Mouse (Mus musculus) embryo, embryonic 10 days (tissue): ENCODE results near the gene Frat2.
A peak's percentile ranks its signal among the peaks of the same experiment; 100 is the strongest.
"Not testable (repeated sequence)": the region's sequence is repeated elsewhere in the genome, so short reads cannot be mapped to it uniquely, and the experiment has no call there.

Experiments
- DNase-seq: peaks from one replicate; pipeline ENCODE4 v3.0.0-alpha.2; 2015; ENCODE audit warnings: low spot score

The Frat2 gene

GRCm38 (mm10) chr19:41847992-41848851 lies at the start of gene Frat2:
Gene Frat2, minus strand, starts transcription at chr19:41848132.
- DNase-seq, result peak; percentile 94

- DNase-seq, result no peak
Measured at GRCm38 (mm10) chr19:41896319-41896711, 48.4 kb upstream of the Frat2 start.

GRCm38 (mm10) chr19:41895460-41896318 lies 47.8 kb upstream of the Frat2 start, which contains the start of gene Rrp12:
Gene Rrp12, minus strand, starts transcription at chr19:41896173.
- peak; percentile 96 for DNase-seq

- DNase-seq, result no peak
Measured at GRCm38 (mm10) chr19:41894959-41895358, 47.0 kb upstream of the Frat2 start.

- DNase-seq, result no peak
Measured at GRCm38 (mm10) chr19:41888191-41888590, 40.3 kb upstream of the Frat2 start.

GRCm38 (mm10) chr19:41883882-41884281 lies 36.0 kb upstream of the Frat2 start:
- no peak for DNase-seq

GRCm38 (mm10) chr19:41881842-41882241 lies 33.9 kb upstream of the Frat2 start:
- DNase-seq, result no peak

- DNase-seq, result no peak
Measured at GRCm38 (mm10) chr19:41874356-41874755, 26.4 kb upstream of the Frat2 start.

GRCm38 (mm10) chr19:41872285-41872684 lies 24.4 kb upstream of the Frat2 start:
- no peak for DNase-seq

GRCm38 (mm10) chr19:41869946-41870345 lies 22.0 kb upstream of the Frat2 start:
- not testable (repeated sequence) for DNase-seq

- no peak for DNase-seq
Measured at GRCm38 (mm10) chr19:41869296-41869695, 21.4 kb upstream of the Frat2 start.

GRCm38 (mm10) chr19:41866707-41867106 lies 18.8 kb upstream of the Frat2 start:
- DNase-seq, result no peak

GRCm38 (mm10) chr19:41857816-41858310 lies 9.9 kb upstream of the Frat2 start:
- DNase-seq, result peak; percentile 17

- no peak for DNase-seq
Measured at GRCm38 (mm10) chr19:41857086-41857762, 9.3 kb upstream of the Frat2 start.

GRCm38 (mm10) chr19:41852423-41852822 lies 4.5 kb upstream of the Frat2 start:
- no peak for DNase-seq

- peak; percentile 22 for DNase-seq
Measured at GRCm38 (mm10) chr19:41850719-41851543, 3.0 kb upstream of the Frat2 start.

GRCm38 (mm10) chr19:41850021-41850718 lies 2.2 kb upstream of the Frat2 start:
- no peak for DNase-seq

GRCm38 (mm10) chr19:41847614-41847991 lies 329 bp downstream of the Frat2 start:
- DNase-seq, result peak; percentile 74

- DNase-seq, result peak; percentile 60
Measured at GRCm38 (mm10) chr19:41847091-41847581, 796 bp downstream of the Frat2 start.

GRCm38 (mm10) chr19:41846366-41847090 lies 1.4 kb downstream of the Frat2 start:
- DNase-seq, result peak; percentile 50
